Mouse (Mus musculus) retina, postnatal 7 days (tissue): ENCODE results near the gene Aplnr.

Experiments
- DNase-seq: peaks from one replicate; pipeline ENCODE4 v3.0.0-alpha.2; 2012; ENCODE audit warnings: low read depth, low spot score

The Aplnr gene

GRCm38 (mm10) chr2:85187582-85188151, 51.6 kb downstream of the Aplnr start:
- DNase-seq: no peak
